Mouse (Mus musculus): ENCODE results near the gene Eif3f. TPM values are rescaled to one million over a fixed set of nuclear protein-coding genes. Genes with fewer than 3 reads are reported as not detected.

Eif3f gene
- polyA plus RNA-seq, 1 experiment, result 96.9 TPM

DNA sequence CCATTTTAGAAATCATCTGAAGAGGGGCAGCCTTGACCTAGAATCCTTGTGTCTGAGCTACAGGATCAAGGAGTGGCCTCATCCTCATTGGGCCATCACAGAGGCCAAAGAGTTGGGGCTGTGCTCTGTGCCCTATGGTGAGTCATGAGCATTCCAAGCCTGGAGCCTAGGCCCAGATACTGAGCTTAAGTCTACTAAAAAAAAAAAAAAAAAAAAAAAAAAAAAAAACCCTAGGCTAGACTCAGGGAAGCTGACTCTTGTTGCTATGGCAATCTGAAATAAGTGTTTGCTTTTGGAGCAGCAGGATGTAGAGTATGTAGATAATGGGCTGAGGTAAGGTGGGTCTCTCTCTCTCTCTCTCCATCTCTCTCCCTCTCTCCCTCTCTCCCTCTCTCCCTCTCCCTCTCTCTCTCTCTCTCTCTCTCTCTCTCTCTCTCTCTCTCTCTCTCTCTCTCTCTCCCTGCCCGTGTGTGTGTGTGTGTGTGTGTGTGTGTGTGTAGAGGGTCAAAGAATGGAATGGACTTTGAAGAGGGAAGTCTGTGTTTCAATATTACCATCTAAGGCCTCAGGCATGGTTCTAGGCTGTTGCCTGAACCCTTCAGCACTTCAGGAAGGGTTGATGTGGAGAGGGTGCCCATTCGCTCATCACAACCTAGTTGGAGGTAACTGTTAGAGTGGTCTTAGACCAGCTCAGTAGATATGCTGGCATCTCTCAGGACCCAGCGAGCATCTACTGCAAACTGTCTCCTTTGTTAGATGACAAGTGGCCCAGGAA is 51.9 kb downstream of the Eif3f start:
- WGBS, result 84% methylated on average over 2 of the region's 3 CpGs
- no peak overlapping the region for H3K4me3 ChIP-seq (replicated peaks; ENCODE audit: insufficient read depth, low read depth, low read length)
- DNase-seq, result no peak
- no peak overlapping the region for H3K27ac ChIP-seq (ENCODE audit: insufficient read depth, low read length)
- TF ChIP-seq CTCF (IDR thresholded peaks at IDR 0.05; ENCODE audit: borderline replicate concordance, insufficient read depth, low read depth, low read length) (no peak), POLR2A (IDR thresholded peaks at IDR 0.05; ENCODE audit: borderline replicate concordance, insufficient read depth, low read length) (no peak)
- no peaks in the 10 kb centered on the region for H3K4me1 ChIP-seq (ENCODE audit: control insufficient read depth, insufficient read depth, low read length)
- no peaks in the 10 kb centered on the region for H3K27me3 ChIP-seq (ENCODE audit: control insufficient read depth, insufficient read depth, low read length)

DNA sequence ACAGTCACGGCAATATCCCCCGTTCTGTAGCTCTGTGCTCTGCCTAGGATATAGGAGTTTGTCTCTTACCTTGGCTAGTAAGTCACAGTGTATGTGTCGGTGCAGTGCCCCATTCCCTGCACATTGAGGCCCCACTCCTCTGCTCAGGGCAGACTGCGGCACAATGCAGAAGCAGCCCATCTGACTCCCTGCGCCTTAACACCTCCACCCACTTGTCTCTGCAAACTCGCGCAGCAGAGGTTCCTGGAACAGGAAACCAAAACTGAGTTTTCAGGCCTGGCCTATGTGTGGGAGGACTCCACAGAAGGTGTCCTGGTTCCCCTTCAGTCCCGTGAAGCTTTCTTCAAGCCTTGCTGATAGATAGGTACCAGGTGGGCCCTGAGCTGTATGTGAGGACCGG is 57.0 kb downstream of the Eif3f start:
- no peaks in the 10 kb centered on the region for H3K4me1 ChIP-seq (ENCODE audit: control insufficient read depth, insufficient read depth, low read length)
- TF ChIP-seq POLR2A (IDR thresholded peaks at IDR 0.05; ENCODE audit: borderline replicate concordance, insufficient read depth, low read length) (no peak), CTCF (IDR thresholded peaks at IDR 0.05; ENCODE audit: borderline replicate concordance, insufficient read depth, low read depth, low read length) (no peak)
- no peak overlapping the region for H3K4me3 ChIP-seq (replicated peaks; ENCODE audit: insufficient read depth, low read depth, low read length)
- H3K27ac ChIP-seq (ENCODE audit: insufficient read depth, low read length), result no peak overlapping the region
- no peak for DNase-seq
- WGBS, result 95% methylated on average over 9 of the region's 9 CpGs
- H3K27me3 ChIP-seq (ENCODE audit: control insufficient read depth, insufficient read depth, low read length), result no peaks in the 10 kb centered on the region

Other genes with a start within 250 kb of the Eif3f start
- gene Olfr512, start 221.1 kb upstream of the Eif3f start, polyA plus RNA-seq (2012; rRNA removed), result not detected in 2 replicates
- not detected in 2 replicates for gene Olfr513, start 183.4 kb upstream of the Eif3f start, polyA plus RNA-seq (2012; rRNA removed)
- not detected in 2 replicates for gene Olfr514, start 108.4 kb upstream of the Eif3f start, polyA plus RNA-seq (2012; rRNA removed)
- not detected in 2 replicates for gene Olfr516, start 83.9 kb upstream of the Eif3f start, polyA plus RNA-seq (2012; rRNA removed)
- gene Olfr517, start 62.0 kb upstream of the Eif3f start, polyA plus RNA-seq (2012; rRNA removed), result not detected in 2 replicates
- not detected in 2 replicates for gene Olfr518, start 49.4 kb upstream of the Eif3f start, polyA plus RNA-seq (2012; rRNA removed)
- gene Olfr519, start 40.0 kb upstream of the Eif3f start, polyA plus RNA-seq (2012; rRNA removed), result not detected in 2 replicates
- 0.82 and 1.1 TPM in 2 replicates for gene Nlrp10, start 4.2 kb upstream of the Eif3f start, polyA plus RNA-seq (2012; rRNA removed)
- 75.4 and 79.6 TPM in 2 replicates for gene Tub, start 15.9 kb downstream of the Eif3f start, polyA plus RNA-seq (2012; rRNA removed)
- gene Ric3, start 148.9 kb downstream of the Eif3f start, polyA plus RNA-seq (2012; rRNA removed), result 61.6 and 66.0 TPM in 2 replicates
- gene Lmo1, start 240.8 kb downstream of the Eif3f start, polyA plus RNA-seq (2012; rRNA removed), result 27.3 and 31.6 TPM in 2 replicates